In the genomic region with DNA sequence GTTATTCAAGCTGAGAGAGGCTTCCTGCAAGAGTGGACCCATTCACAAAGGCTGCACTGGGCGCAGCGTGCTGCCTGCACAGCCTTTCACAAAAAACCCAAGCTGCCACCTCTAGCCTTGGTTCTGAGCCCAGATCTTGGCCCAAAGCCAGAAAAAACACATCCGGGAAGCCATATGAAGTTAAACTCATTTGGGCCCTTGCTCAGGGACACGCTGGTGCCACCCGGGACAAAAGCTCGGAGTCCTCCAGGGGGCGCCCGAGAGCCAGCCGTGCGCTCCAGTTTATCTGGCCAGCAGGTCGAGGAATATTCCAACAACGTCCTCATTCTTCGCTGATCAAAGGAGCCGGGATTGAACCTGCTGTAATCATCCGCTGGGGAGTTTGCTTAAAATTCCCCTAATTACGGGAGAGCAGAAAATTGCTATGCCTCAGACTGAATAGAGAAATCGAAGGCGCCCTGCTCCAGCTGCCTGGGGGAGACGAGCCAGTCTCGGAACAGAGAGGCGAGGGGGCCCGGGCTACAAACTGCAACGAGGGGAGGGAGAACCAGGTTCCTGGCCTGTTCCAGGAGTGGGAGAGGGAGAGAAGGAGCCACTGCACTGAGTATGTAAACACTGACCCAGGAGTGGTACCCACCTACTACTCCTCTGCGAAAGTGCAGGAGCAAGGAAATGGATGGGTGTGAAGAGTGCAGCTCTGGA, we compare ENCODE assay signal across 8 mouse cellular contexts.
DNase-seq lines count a peak whose midpoint lies in the region; ATAC-seq and TF ChIP-seq lines count a peak whose summit lies in the region.

No protein-coding gene starts in this region.

- intact Hi-C loops in left cerebral cortex, adult 2 months (cut with DNase I): loop anchor here (1.0 to 5.0 kb wide), 2 partner anchors 52 to 178 kb away; a partner anchor contains a TSS

- H3K9me3 ChIP-seq in midbrain, embryonic 12.5 days: no peaks in the 10 kb centered on the region

- peak overlapping the region; percentile 36 for H3K4me2 ChIP-seq in midbrain, embryonic 12.5 days (replicated peaks)

- peak; percentile 84 for DNase-seq in adrenal gland, adult 2 months
- peak; percentile 81 for DNase-seq in embryo, embryonic 11 days
- peak; percentile 41 for DNase-seq in gastrocnemius, postnatal 25 days
- peak; percentile 72 for DNase-seq in induced T-regulatory cell, adult 2 months (ENCODE audit: low read depth)
- DNase-seq in left cerebral cortex, adult 2 months (ENCODE audit: extremely low spot score in 1 of 2, low spot score in 2 of 2): peak; percentile 76 to 83
- peak; percentile 30 for DNase-seq in spleen, adult 12 weeks (ENCODE audit: low spot score)

- peak; percentile 66 for ATAC-seq in midbrain, embryonic 12.5 days (ENCODE audit: low FRiP score, low read depth)
- no peak for ATAC-seq in megakaryocyte progenitor cell, adult 5-6 weeks (replicated peaks; ENCODE audit: poor library complexity)

- H3K4me1 ChIP-seq in midbrain, embryonic 12.5 days: peaks cover 53% of the 10 kb centered on the region

- no peak overlapping the region for H3K4me3 ChIP-seq in left cerebral cortex, adult 2 months
- H3K4me3 ChIP-seq in midbrain, embryonic 12.5 days: no peak overlapping the region

- H3K27me3 ChIP-seq in midbrain, embryonic 12.5 days: peaks cover 80% of the 10 kb centered on the region

- 8% methylated on average over 24 of the region's 24 CpGs for WGBS in midbrain, embryonic 12.5 days

- H3K9ac ChIP-seq in midbrain, embryonic 12.5 days (replicated peaks): 0 out of 2 replicates have a peak overlapping the region, but pooled peaks have one; percentile 15

- H3K27ac ChIP-seq in left cerebral cortex, adult 2 months: no peak overlapping the region
- H3K27ac ChIP-seq in midbrain, embryonic 12.5 days (replicated peaks): peak overlapping the region; percentile 49

- peak; percentile 98 for TF ChIP-seq CTCF in left cerebral cortex, adult 2 months (IDR thresholded peaks at IDR 0.05)

- no peaks in the 10 kb centered on the region for H3K36me3 ChIP-seq in midbrain, embryonic 12.5 days

Comparison
In these comparisons a context has a peak if more than half of its experiments do, and no peak if none do; other contexts are left out.
1. DNase-seq: peak in every context shown above with its lines; median percentile 84 in adrenal gland, adult 2 months; 81 in embryo, embryonic 11 days; 80 in left cerebral cortex, adult 2 months; 72 in induced T-regulatory cell, adult 2 months; 41 in gastrocnemius, postnatal 25 days; 30 in spleen, adult 12 weeks.